Mouse (Mus musculus): ENCODE results near the gene Oxgr1.

The Oxgr1 gene

DNA sequence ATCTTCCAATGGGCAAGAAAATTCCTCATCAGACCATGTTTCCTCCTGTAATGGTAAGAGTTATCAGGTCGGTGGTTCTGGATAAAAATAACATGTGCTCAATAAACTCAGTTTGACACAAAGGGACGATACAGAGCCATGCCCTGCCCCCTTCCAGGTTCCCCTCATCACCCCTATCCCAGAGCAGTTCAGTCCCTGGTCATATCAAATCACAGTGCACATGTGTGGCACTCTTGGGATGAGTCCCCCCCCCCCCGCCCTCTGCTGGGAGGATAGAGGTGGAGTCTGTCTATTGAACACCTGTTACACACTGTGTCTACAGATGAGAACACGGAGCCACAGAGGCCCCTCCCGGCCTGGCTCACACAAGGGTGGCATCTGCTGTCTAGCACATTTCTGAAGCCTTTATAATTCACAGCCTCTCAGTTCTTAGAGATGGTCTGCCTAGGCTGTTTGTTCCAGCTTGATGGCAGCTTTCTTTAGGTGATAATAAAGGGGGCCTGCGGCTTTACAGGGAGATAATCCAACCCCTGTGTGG is 61.5 kb downstream of the Oxgr1 start:
- DNase-seq (ENCODE audit: low spot score in 2 of 2), result no peak

Measured in thymus, postnatal 10 days (tissue).